Mouse (Mus musculus) left cerebral cortex, adult 8-10 months (tissue): ENCODE measurements around the gene Ccdc50. TPM values are rescaled to one million over a fixed set of nuclear protein-coding genes. Genes with fewer than 3 reads are reported as not detected.

Source experiments
- total RNA-seq, 4 experiments: library from RNA; stranded (reverse); gene quantifications; 2 replicates each; pipeline ENCODE4 v1.2.4; 2022

Ccdc50 gene
- total RNA-seq, 4 experiments from 2014 or later, result 49.5 to 57.7 (median 53.4) TPM

Other genes starting within 250 kb of the Ccdc50 start
- not detected for gene Ostn, start 81.4 kb upstream of the Ccdc50 start, total RNA-seq
- not detected for gene Uts2b, start 18.6 kb upstream of the Ccdc50 start, total RNA-seq